Mouse (Mus musculus): ENCODE results near the gene Atxn7l2. TPM values are rescaled to one million over a fixed set of nuclear protein-coding genes. Genes with fewer than 3 reads are reported as not detected.

Gene Atxn7l2
- total and polyA plus RNA-seq, 2 experiments, result 0.28 to 2.0 TPM

DNA sequence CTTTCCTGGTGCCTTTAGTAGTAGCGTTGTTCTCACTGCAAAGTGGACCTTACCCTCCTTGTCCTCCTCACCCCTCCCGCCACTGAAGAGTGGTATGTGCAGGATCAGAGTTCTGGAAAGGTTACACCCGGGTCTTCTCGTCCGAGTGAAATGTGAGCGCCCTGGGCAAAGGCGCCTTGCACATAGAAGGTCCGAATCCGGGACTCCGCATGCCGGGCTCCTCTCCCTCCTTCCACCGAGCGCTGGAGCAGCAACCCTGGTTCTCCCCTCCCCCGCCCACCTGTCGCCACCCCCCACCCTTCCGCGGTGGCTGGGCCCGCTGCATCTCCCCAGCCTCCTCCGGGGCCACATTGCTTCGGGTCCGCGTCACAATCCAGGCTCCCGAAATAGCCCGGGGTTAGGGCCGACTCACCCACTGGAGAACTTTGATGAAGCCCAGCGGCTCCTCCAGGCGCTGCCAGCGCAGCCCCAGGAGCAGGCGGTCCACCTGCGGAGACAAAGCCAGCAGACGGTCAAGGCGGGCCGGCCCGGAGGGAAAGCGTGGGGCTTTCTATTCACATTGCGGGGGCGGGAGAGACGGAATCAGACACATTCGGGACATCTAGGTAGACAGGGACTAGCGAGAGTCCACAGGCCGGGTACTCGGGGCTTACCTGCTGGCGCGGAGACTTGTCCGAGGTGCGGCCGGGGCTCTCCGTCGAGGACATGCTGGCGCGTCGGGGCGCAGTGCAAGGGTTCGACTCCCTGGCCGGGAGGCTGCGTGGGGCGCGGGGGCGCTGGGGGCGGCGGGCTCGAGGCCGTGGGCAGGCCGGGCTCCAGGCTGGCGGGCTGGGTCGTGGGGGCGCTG, 15.2 kb upstream of the Atxn7l2 start:
- Histone ChIP-seq H3K4me1 (ENCODE audit: control insufficient read depth, insufficient read depth, low read length) (no peaks in the 10 kb centered on the region), H3K4me3 (ENCODE audit: insufficient read depth, low read depth, low read length) (peak overlapping the region; percentile 19; the same call in 1 of the 2 replicates), H3K36me3 (ENCODE audit: control insufficient read depth, insufficient read depth, low read length) (no peaks in the 10 kb centered on the region), H3K27me3 (ENCODE audit: control insufficient read depth, insufficient read depth, low read length) (peaks cover 5% of the 10 kb centered on the region; the same call in 1 of the 2 replicates), H3K79me2 (ENCODE audit: control insufficient read depth, insufficient read depth, low read length) (no peaks in the 10 kb centered on the region), H3K27ac (replicated peaks; ENCODE audit: insufficient read depth, low read depth, low read length) (no peak overlapping the region), H3K9ac (ENCODE audit: low read depth, low read length) (0 out of 2 replicates have a peak overlapping the region, but pooled peaks have one; percentile 3)
- no peak for TF ChIP-seq CTCF (IDR thresholded peaks at IDR 0.05; ENCODE audit: low read depth, low read length)
- TF ChIP-seq POLR2A (IDR thresholded peaks at IDR 0.05; ENCODE audit: extremely low read depth, insufficient read depth, low read length), result no peak
- WGBS, result 9% methylated on average over 63 of the region's 67 CpGs
- DNase-seq (ENCODE audit: extremely low read depth, low read depth, low spot score), result no peak

DNA sequence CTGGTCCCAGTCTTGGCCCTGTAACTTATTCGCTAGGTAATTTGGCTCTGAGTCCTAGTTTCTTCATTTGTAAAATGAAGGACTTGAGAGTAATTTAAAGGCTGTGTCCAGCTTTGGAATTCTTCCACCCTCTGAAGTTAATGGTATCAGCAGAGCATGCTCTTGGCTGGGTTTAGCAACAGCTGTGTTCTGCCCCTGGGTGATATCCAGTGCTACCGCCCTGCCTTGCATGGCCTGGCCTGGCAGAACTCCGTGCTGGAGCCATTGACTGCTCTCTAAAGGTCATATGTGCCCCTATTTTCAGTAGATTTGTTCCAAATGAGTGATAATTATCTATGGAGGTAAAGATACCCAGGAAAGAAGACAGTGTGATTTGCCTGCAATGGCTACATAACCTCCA, 9.9 kb upstream of the Atxn7l2 start:
- TF ChIP-seq POLR2A (IDR thresholded peaks at IDR 0.05; ENCODE audit: extremely low read depth, insufficient read depth, low read length) (no peak), CTCF (IDR thresholded peaks at IDR 0.05; ENCODE audit: low read depth, low read length) (no peak)
- no peak overlapping the region for H3K27ac ChIP-seq (replicated peaks; ENCODE audit: insufficient read depth, low read depth, low read length)
- H3K4me1 ChIP-seq (ENCODE audit: control insufficient read depth, insufficient read depth, low read length), result no peaks in the 10 kb centered on the region
- H3K36me3 ChIP-seq (ENCODE audit: control insufficient read depth, insufficient read depth, low read length), result no peaks in the 10 kb centered on the region
- H3K9ac ChIP-seq (ENCODE audit: low read depth, low read length), result no peak overlapping the region
- no peaks in the 10 kb centered on the region for H3K79me2 ChIP-seq (ENCODE audit: control insufficient read depth, insufficient read depth, low read length)
- no peak for DNase-seq (ENCODE audit: extremely low read depth, low read depth, low spot score)
- no peak overlapping the region for H3K4me3 ChIP-seq (ENCODE audit: insufficient read depth, low read depth, low read length)
- H3K27me3 ChIP-seq (ENCODE audit: control insufficient read depth, insufficient read depth, low read length), result 0 out of 2 replicates have a peak, but pooled peaks cover 2% of the 10 kb centered on the region
- 72% methylated on average over 3 of the region's 3 CpGs for WGBS

DNA sequence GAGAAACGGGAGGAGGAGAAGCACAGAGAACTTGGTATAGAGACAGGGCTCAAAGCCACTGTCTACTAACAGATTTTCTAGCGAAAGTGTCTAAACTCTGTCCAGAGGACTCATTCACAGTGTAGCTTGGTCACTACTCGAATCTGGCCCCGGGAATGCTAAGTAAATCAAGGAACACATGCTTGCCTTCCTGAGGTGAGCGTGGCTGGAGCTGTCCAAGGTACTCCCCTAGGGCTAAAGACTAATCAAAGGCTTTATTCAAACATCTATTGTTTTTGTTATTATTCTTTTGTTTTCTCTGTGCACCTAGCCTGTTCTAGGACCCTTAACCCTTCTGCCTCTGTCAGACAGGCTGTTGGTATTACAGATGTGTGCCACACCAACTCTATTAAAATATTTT, 4.0 kb upstream of the Atxn7l2 start:
- Histone ChIP-seq H3K4me3 (ENCODE audit: insufficient read depth, low read depth, low read length) (no peak overlapping the region), H3K4me1 (ENCODE audit: control insufficient read depth, insufficient read depth, low read length) (peaks cover 2% of the 10 kb centered on the region; the same call in 1 of the 2 replicates), H3K9ac (ENCODE audit: low read depth, low read length) (no peak overlapping the region), H3K27ac (replicated peaks; ENCODE audit: insufficient read depth, low read depth, low read length) (no peak overlapping the region), H3K79me2 (ENCODE audit: control insufficient read depth, insufficient read depth, low read length) (no peaks in the 10 kb centered on the region; the same call in 1 of the 2 replicates), H3K27me3 (ENCODE audit: control insufficient read depth, insufficient read depth, low read length) (0 out of 2 replicates have a peak, but pooled peaks cover 2% of the 10 kb centered on the region), H3K36me3 (ENCODE audit: control insufficient read depth, insufficient read depth, low read length) (no peaks in the 10 kb centered on the region)
- TF ChIP-seq POLR2A (IDR thresholded peaks at IDR 0.05; ENCODE audit: extremely low read depth, insufficient read depth, low read length), result no peak
- no peak for TF ChIP-seq CTCF (IDR thresholded peaks at IDR 0.05; ENCODE audit: low read depth, low read length)
- no peak for DNase-seq (ENCODE audit: extremely low read depth, low read depth, low spot score)
- WGBS, result 15% methylated on average over 5 of the region's 5 CpGs

DNA sequence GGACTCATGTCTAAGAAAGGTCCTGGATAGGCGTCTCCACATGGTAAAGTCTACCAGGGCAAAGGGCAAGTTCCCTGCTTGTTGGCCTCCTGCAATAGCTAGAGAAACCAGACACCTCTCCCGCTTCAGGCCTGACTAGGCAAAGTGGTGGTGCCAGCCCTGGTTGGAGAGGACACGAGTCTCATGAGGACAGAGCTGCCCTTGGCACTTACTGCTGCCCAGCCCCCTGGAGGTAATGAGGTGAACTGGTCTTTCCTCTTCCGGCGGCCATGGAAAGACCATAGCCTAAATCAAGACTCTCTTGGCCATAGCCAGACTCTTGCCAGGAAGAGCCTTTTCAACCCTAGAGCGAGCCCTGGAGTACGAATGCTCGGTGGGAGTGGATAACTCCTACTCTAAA, 1.7 kb upstream of the Atxn7l2 start:
- peaks cover 4% of the 10 kb centered on the region; the same call in 1 of the 2 replicates for H3K4me1 ChIP-seq (ENCODE audit: control insufficient read depth, insufficient read depth, low read length)
- H3K9ac ChIP-seq (ENCODE audit: low read depth, low read length), result no peak overlapping the region
- H3K4me3 ChIP-seq (ENCODE audit: insufficient read depth, low read depth, low read length), result no peak overlapping the region
- no peaks in the 10 kb centered on the region for H3K36me3 ChIP-seq (ENCODE audit: control insufficient read depth, insufficient read depth, low read length)
- H3K79me2 ChIP-seq (ENCODE audit: control insufficient read depth, insufficient read depth, low read length), result no peaks in the 10 kb centered on the region; the same call in 1 of the 2 replicates
- no peak for TF ChIP-seq CTCF (IDR thresholded peaks at IDR 0.05; ENCODE audit: low read depth, low read length)
- no peak for TF ChIP-seq POLR2A (IDR thresholded peaks at IDR 0.05; ENCODE audit: extremely low read depth, insufficient read depth, low read length)
- WGBS, result 91% methylated on average over 8 of the region's 8 CpGs
- no peak for DNase-seq (ENCODE audit: extremely low read depth, low read depth, low spot score)
- H3K27ac ChIP-seq (replicated peaks; ENCODE audit: insufficient read depth, low read depth, low read length), result no peak overlapping the region
- H3K27me3 ChIP-seq (ENCODE audit: control insufficient read depth, insufficient read depth, low read length), result 0 out of 2 replicates have a peak, but pooled peaks cover 2% of the 10 kb centered on the region

DNA sequence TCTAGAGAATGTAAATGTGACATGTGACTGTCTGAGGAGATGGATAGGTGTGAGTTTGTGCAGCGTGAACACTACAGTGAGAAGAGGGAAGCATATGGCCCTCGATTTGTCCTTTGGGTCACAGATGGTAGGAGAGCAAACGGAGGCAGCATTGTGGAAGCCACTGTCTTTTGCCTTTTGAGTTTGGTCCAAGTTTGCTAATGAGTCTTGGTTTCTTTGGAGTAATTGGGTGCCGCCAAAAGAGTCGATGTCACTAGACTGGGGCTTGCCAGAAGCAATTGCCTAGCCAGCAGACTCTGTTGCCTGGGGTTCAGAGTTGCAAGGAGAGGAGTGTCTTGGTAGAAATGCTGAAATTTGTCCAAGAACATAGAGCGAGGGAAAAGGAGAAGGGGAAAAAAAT, 1.1 kb upstream of the Atxn7l2 start:
- no peaks in the 10 kb centered on the region for H3K36me3 ChIP-seq (ENCODE audit: control insufficient read depth, insufficient read depth, low read length)
- no peak overlapping the region for H3K27ac ChIP-seq (replicated peaks; ENCODE audit: insufficient read depth, low read depth, low read length)
- H3K4me3 ChIP-seq (ENCODE audit: insufficient read depth, low read depth, low read length), result no peak overlapping the region
- no peak overlapping the region for H3K9ac ChIP-seq (ENCODE audit: low read depth, low read length)
- H3K27me3 ChIP-seq (ENCODE audit: control insufficient read depth, insufficient read depth, low read length), result 0 out of 2 replicates have a peak, but pooled peaks cover 2% of the 10 kb centered on the region
- H3K4me1 ChIP-seq (ENCODE audit: control insufficient read depth, insufficient read depth, low read length), result peaks cover 4% of the 10 kb centered on the region; the same call in 1 of the 2 replicates
- WGBS, result 92% methylated on average over 6 of the region's 6 CpGs
- no peak for TF ChIP-seq CTCF (IDR thresholded peaks at IDR 0.05; ENCODE audit: low read depth, low read length)
- H3K79me2 ChIP-seq (ENCODE audit: control insufficient read depth, insufficient read depth, low read length), result no peaks in the 10 kb centered on the region; the same call in 1 of the 2 replicates
- DNase-seq (ENCODE audit: extremely low read depth, low read depth, low spot score), result no peak
